Mouse (Mus musculus) lung, adult 18-20 months (tissue): ENCODE measurements around the gene Prss33.

Experiments
- DNase-seq, 2 experiments: peaks; one replicate each; pipeline ENCODE4 v3.0.0; 2022; ENCODE audit warnings: mixed read lengths in 2 of 2

The Prss33 gene

DNA sequence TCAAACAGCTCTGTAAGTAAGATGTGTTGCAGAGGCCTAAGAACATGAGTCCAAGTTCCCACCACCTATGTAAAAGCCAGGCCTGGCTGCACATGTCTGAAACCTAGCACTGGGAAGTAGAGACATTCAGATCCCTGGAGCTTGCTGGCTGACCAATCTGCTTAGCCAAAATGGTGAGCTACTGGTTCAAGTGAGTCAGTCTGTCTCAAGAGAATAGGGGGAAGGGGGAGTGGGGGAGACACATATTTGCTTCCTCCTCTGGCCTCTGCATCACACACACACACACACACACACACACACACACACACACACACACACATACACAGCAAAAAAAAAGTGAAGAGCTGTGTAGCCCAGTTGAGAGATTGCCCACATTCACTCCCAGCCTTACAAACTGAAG lies 52.5 kb downstream of the Prss33 start:
- DNase-seq = no peak
